ENCODE assay signal across 8 mouse cellular contexts in the genomic region with DNA sequence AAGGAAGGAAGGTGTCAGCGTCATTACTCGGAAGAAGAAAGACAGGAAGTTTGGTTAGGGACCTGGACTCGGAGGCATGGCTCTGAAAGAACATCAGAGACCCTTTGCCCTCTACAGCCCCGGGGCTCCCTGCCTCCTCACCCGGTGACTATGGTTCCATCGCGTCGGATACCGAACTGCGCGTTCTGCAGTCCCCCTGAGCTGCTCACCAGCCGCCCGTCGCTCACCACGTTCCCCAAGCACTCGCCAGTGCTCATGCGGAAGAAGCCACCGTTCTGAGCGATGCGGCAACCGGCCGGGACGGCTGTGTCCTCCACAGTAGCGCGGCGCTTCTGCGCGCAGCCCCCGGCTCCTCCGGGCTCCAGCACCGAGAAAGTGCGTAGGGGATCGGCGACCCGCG. TPM values are rescaled to one million over a fixed set of nuclear protein-coding genes. Genes with fewer than 3 reads are reported as not detected.
A peak's percentile ranks its signal among the peaks of the same experiment; 100 is the strongest.
DNase-seq lines count a peak whose midpoint lies in the region; ATAC-seq and TF ChIP-seq lines count a peak whose summit lies in the region.

No protein-coding gene starts in this region.

- peak; percentile 24 for ATAC-seq in Patski
- ATAC-seq in granulocyte monocyte progenitor cell, adult 5-6 weeks (replicated peaks; ENCODE audit: poor library complexity, severe bottlenecking) = peak; percentile 28

- H3K4me1 ChIP-seq in thymus, adult 2 months (replicated peaks; ENCODE audit: control insufficient read depth, insufficient read depth, low read length) = peaks cover 4% of the 10 kb centered on the region; the same call in 1 of the 2 replicates

- POLR2A ChIA-PET in Patski (lab: Charles Lee) = no interaction called here

- no peaks in the 10 kb centered on the region for H3K27me3 ChIP-seq in Patski
- no peaks in the 10 kb centered on the region for H3K27me3 ChIP-seq in thymus, adult 2 months (ENCODE audit: control insufficient read depth, insufficient read depth, low read length)

- peak overlapping the region; percentile 33; the same call in 1 of the 2 replicates for H3K27ac ChIP-seq in thymus, adult 2 months (ENCODE audit: control insufficient read depth, insufficient read depth, low read length)

- WGBS in thymus, adult 2 months = under 1% methylated on average over 36 of the region's 36 CpGs

- H3K36me3 ChIP-seq in thymus, adult 2 months (ENCODE audit: control insufficient read depth, insufficient read depth, low read length) = no peaks in the 10 kb centered on the region

- in situ Hi-C loops in Patski (cut with MboI; ENCODE audit: low pct_unique_long_range_greater_than_20kb) = loop anchor here (5.0 to 10.0 kb wide), 2 partner anchors 34 to 262 kb away; no protein-coding TSS in a partner anchor

- CTCF ChIA-PET in Patski (lab: Charles Lee) = interaction anchor here (0.8 to 2.5 kb wide), 8 partner anchors 13 to 141 kb away, joined by 3 to 10 read pairs (median 6); partner anchors contain the start of gene Alg1

- no peak for TF ChIP-seq POLR2A in thymus, adult 2 months (IDR thresholded peaks at IDR 0.05; ENCODE audit: control insufficient read depth, extremely low read depth, insufficient read depth, low read length, poor library complexity)

- DNase-seq in kidney, adult 18-20 months = peak; percentile 43
- DNase-seq in kidney, postnatal 14 days = no peak
- DNase-seq in Patski (ENCODE audit: low read depth, low spot score) = no peak
- peak; percentile 46 for DNase-seq in kidney, postnatal 10 days
- DNase-seq in mesoderm, embryonic 11.5 days (ENCODE audit: low read depth, low spot score) = peak; percentile 4
- DNase-seq in thymus, adult 2 months = peak; percentile 30
- no peak for DNase-seq in frontal cortex, postnatal 25 days (ENCODE audit: low spot score in 2 of 2)

- peak overlapping the region; percentile 80 for H3K4me3 ChIP-seq in thymus, adult 2 months (ENCODE audit: control insufficient read depth, insufficient read depth, low read length)

- no peak for TF ChIP-seq CTCF in Patski (IDR thresholded peaks at IDR 0.05)
- TF ChIP-seq CTCF in thymus, adult 2 months (IDR thresholded peaks at IDR 0.05; ENCODE audit: borderline replicate concordance, control insufficient read depth, extremely low read depth, insufficient read depth, low read length, poor library complexity) = no peak

RNA-seq across cellular contexts. Expression of gene Nagpa, which starts 0.6 kb away (rescaled TPM):
- 20.2 TPM for polyA plus RNA-seq in Patski (2021)
- total RNA-seq in granulocyte monocyte progenitor cell, adult 5-6 weeks (2014; fragmentation: Nextera tagmentation) = 42.0 and 68.1 TPM in 2 replicates
- 64.8 and 75.8 TPM in 2 replicates for total RNA-seq in granulocyte monocyte progenitor cell, adult 5-6 weeks (2017)
- polyA plus RNA-seq in thymus, adult 2 months (2012; rRNA removed) = 54.8 and 59.7 TPM in 2 replicates

RNA-seq across cellular contexts. Expression of gene AU021092, which starts 18.9 kb away (rescaled TPM):
- polyA plus RNA-seq in Patski (2021) = 0.21 TPM
- not detected in 2 replicates for total RNA-seq in granulocyte monocyte progenitor cell, adult 5-6 weeks (2014; fragmentation: Nextera tagmentation)
- not detected in 2 replicates for total RNA-seq in granulocyte monocyte progenitor cell, adult 5-6 weeks (2017)
- polyA plus RNA-seq in thymus, adult 2 months (2012; rRNA removed) = 1.9 and 2.8 TPM in 2 replicates

RNA-seq across cellular contexts. Expression of gene Alg1, which starts 30.2 kb away (rescaled TPM):
- 37.4 TPM for polyA plus RNA-seq in Patski (2021)
- 16.7 and 26.9 TPM in 2 replicates for total RNA-seq in granulocyte monocyte progenitor cell, adult 5-6 weeks (2014; fragmentation: Nextera tagmentation)
- total RNA-seq in granulocyte monocyte progenitor cell, adult 5-6 weeks (2017) = 18.3 and 19.9 TPM in 2 replicates
- polyA plus RNA-seq in thymus, adult 2 months (2012; rRNA removed) = 61.7 and 71.7 TPM in 2 replicates

RNA-seq across cellular contexts. Expression of gene Eef2kmt, which starts 52.6 kb away (rescaled TPM):
- 45.3 TPM for polyA plus RNA-seq in Patski (2021)
- 28.8 and 49.0 TPM in 2 replicates for total RNA-seq in granulocyte monocyte progenitor cell, adult 5-6 weeks (2014; fragmentation: Nextera tagmentation)
- 17.9 and 23.1 TPM in 2 replicates for total RNA-seq in granulocyte monocyte progenitor cell, adult 5-6 weeks (2017)
- polyA plus RNA-seq in thymus, adult 2 months (2012; rRNA removed) = 32.2 and 34.6 TPM in 2 replicates

RNA-seq across cellular contexts. Expression of gene Sec14l5, which starts 56.3 kb away (rescaled TPM):
- not detected for polyA plus RNA-seq in Patski (2021)
- total RNA-seq in granulocyte monocyte progenitor cell, adult 5-6 weeks (2014; fragmentation: Nextera tagmentation) = not detected in 2 replicates
- not detected in 2 replicates for total RNA-seq in granulocyte monocyte progenitor cell, adult 5-6 weeks (2017)
- polyA plus RNA-seq in thymus, adult 2 months (2012; rRNA removed) = 1.5 and 2.0 TPM in 2 replicates

Comparison
In these comparisons a context has a peak if more than half of its experiments do, and no peak if none do; other contexts are left out.
1. DNase-seq: peak in kidney, adult 18-20 months (single experiment), kidney, postnatal 10 days (single experiment), mesoderm, embryonic 11.5 days (single experiment) and thymus, adult 2 months (single experiment); none in kidney, postnatal 14 days (single experiment), Patski (single experiment) and frontal cortex, postnatal 25 days (0 of 2).